Mouse (Mus musculus) liver, adult 2 months (tissue): ENCODE measurements at regions not wholly inside any gene's neighbourhood (a gene's known extent, or its start where the extent isn't known, plus 50 kb on each side); places are given as distances from the start of the nearest gene placed in this dataset.

Experiments used
- CTCF ChIP-seq: fragments of 200-500 bp; IDR thresholded peaks from 2 replicates; pipeline ENCODE4 v1.5.1; 2011; ENCODE audit warnings: low read depth, low read length, control low read depth
- POLR2A ChIP-seq: fragments of 200-500 bp; IDR thresholded peaks from 2 replicates; pipeline ENCODE4 v1.6.1; 2011; ENCODE audit warnings: low read length, control low read depth; ENCODE audit not compliant: insufficient read depth; ENCODE audit errors: extremely low read depth

- TF ChIP-seq CTCF: no peak
- TF ChIP-seq POLR2A: no peak
Observed at GRCm38 (mm10) chr16:30130113-30130471, 65.9 kb downstream of the Hes1 start.
